Mouse (Mus musculus) kidney, embryonic 14.5 days (tissue): ENCODE data around the gene Amt. TPM values are rescaled to one million over a fixed set of nuclear protein-coding genes. Genes with fewer than 3 reads are reported as not detected.
"Not testable (repeated sequence)": the region's sequence is repeated elsewhere in the genome, so short reads cannot be mapped to it uniquely, and the experiment has no call there.

Experiments
- ATAC-seq: fragments of 200-750 bp; cut with Nextera tagmentation; 2 replicates; pipeline ENCODE4 v1.8.0; 2017; ENCODE audit warnings: moderate number of reproducible peaks, mild to moderate bottlenecking, moderate TSS enrichment, moderate library complexity; ENCODE audit not compliant: low FRiP score, low TSS enrichment
- H3K27ac ChIP-seq: fragments of 300-500 bp; sonication (generic); 2 replicates; pipeline ENCODE4 v1.5.1; 2014; ENCODE audit warnings: low read depth, mild to moderate bottlenecking, low read length, moderate library complexity, mixed read lengths
- H3K27me3 ChIP-seq: fragments of 300-500 bp; sonication (generic); 2 replicates; pipeline ENCODE4 v1.6.1; 2014; ENCODE audit warnings: mild to moderate bottlenecking, low read length; ENCODE audit not compliant: control insufficient read depth, insufficient read depth
- H3K36me3 ChIP-seq: fragments of 300-500 bp; sonication (generic); 2 replicates; pipeline ENCODE4 v1.6.1; 2014; ENCODE audit warnings: low read length, mixed read lengths; ENCODE audit not compliant: control insufficient read depth, insufficient read depth
- H3K4me1 ChIP-seq: fragments of 300-500 bp; sonication (generic); 2 replicates; pipeline ENCODE4 v1.6.1; 2014; ENCODE audit warnings: low read length, mixed read lengths; ENCODE audit not compliant: control insufficient read depth, insufficient read depth
- H3K4me2 ChIP-seq: fragments of 300-500 bp; sonication (generic); replicated peaks from 2 replicates; pipeline ENCODE4 v1.6.1; 2014; ENCODE audit warnings: low read depth, mild to moderate bottlenecking, low read length
- H3K4me3 ChIP-seq: fragments of 300-500 bp; sonication (generic); 2 replicates; pipeline ENCODE4 v1.5.1; 2014; ENCODE audit warnings: mild to moderate bottlenecking, low read length
- H3K9ac ChIP-seq: fragments of 300-500 bp; sonication (generic); 2 replicates; pipeline ENCODE4 v1.6.1; 2014; ENCODE audit warnings: low read depth, mild to moderate bottlenecking, low read length, moderate library complexity
- H3K9me3 ChIP-seq: fragments of 300-500 bp; sonication (generic); 2 replicates; pipeline ENCODE4 v1.6.1; 2016; ENCODE audit warnings: low read length; ENCODE audit not compliant: control insufficient read depth
- WGBS: fragments of 180-500 bp; shearing (Covaris S2); extraction: QIAGEN DNeasy Blood & Tissue Kit; methylation state at CpG from one replicate; pipeline ENCODE4 v1.1.7; 2014; 5-methylcytosine and 5-hydroxymethylcytosine counted together
- polyA plus RNA-seq: library from polyadenylated mRNA; unstranded; fragments of >200 nt; fragmentation: Nextera tagmentation; extraction: Ambion mirVana; gene quantifications from 2 replicates; pipeline ENCODE4 v1.2.1, GENCODE M21; 2014

Amt gene
- polyA plus RNA-seq, 1 experiment from 2014 or later: 35.1 TPM

- H3K4me2 ChIP-seq: no peak overlapping the region
- no peaks in the 10 kb centered on the region for H3K9me3 ChIP-seq
- peaks cover 36% of the 10 kb centered on the region for H3K36me3 ChIP-seq
- H3K9ac ChIP-seq: no peak overlapping the region
- WGBS: 91% methylated on average over 3 of the region's 3 CpGs
- H3K27me3 ChIP-seq: no peaks in the 10 kb centered on the region
- no peak overlapping the region for H3K4me3 ChIP-seq
- H3K4me1 ChIP-seq: no peaks in the 10 kb centered on the region
- no peak for ATAC-seq
- no peak overlapping the region for H3K27ac ChIP-seq
Observed at GRCm38 (mm10) chr9:108317572-108317971, 20.9 kb downstream of the Amt start.

- Histone ChIP-seq H3K27ac (no peak overlapping the region), H3K4me1 (no peaks in the 10 kb centered on the region), H3K4me2 (no peak overlapping the region), H3K36me3 (peaks cover 36% of the 10 kb centered on the region), H3K9ac (no peak overlapping the region), H3K4me3 (no peak overlapping the region), H3K27me3 (no peaks in the 10 kb centered on the region), H3K9me3 (no peaks in the 10 kb centered on the region)
- no peak for ATAC-seq
- WGBS: 86% methylated on average over 2 of the region's 2 CpGs
Observed at GRCm38 (mm10) chr9:108318462-108318861, 21.8 kb downstream of the Amt start.

GRCm38 (mm10) chr9:108322054-108322453, 25.4 kb downstream of the Amt start:
- not testable (repeated sequence) for H3K27me3 ChIP-seq, ATAC-seq, H3K4me3 ChIP-seq, H3K9ac ChIP-seq, H3K27ac ChIP-seq, H3K4me2 ChIP-seq, H3K4me1 ChIP-seq, H3K9me3 ChIP-seq
- H3K36me3 ChIP-seq: peaks cover 23% of the 10 kb centered on the region; the same call in 1 of the 2 replicates
- WGBS: 94% methylated on average over 7 of the region's 7 CpGs

GRCm38 (mm10) chr9:108324784-108325183, 28.1 kb downstream of the Amt start:
- no peak overlapping the region for H3K4me3 ChIP-seq
- H3K4me2 ChIP-seq: no peak overlapping the region
- H3K27ac ChIP-seq: no peak overlapping the region
- no peaks in the 10 kb centered on the region for H3K9me3 ChIP-seq
- no peaks in the 10 kb centered on the region for H3K27me3 ChIP-seq
- WGBS: 87% methylated on average over 1 of the region's 1 CpGs
- H3K4me1 ChIP-seq: no peaks in the 10 kb centered on the region
- ATAC-seq: no peak
- peaks cover 37% of the 10 kb centered on the region for H3K36me3 ChIP-seq
- no peak overlapping the region for H3K9ac ChIP-seq

- 98% methylated on average over 2 of the region's 2 CpGs for WGBS
Observed at GRCm38 (mm10) chr9:108325811-108326210, 29.2 kb downstream of the Amt start.

GRCm38 (mm10) chr9:108337848-108338550, 41.3 kb downstream of the Amt start:
- Histone ChIP-seq H3K4me2 (peak overlapping the region; percentile 55; the same call in 1 of the 2 replicates), H3K27me3 (no peaks in the 10 kb centered on the region), H3K36me3 (peaks cover 33% of the 10 kb centered on the region), H3K9ac (no peak overlapping the region), H3K9me3 (no peaks in the 10 kb centered on the region), H3K4me3 (no peak overlapping the region), H3K27ac (peak overlapping the region; percentile 86), H3K4me1 (peaks cover 18% of the 10 kb centered on the region)
- WGBS: 68% methylated on average over 10 of the region's 10 CpGs
- no peak for ATAC-seq

More at GRCm38 (mm10) chr9:108325811-108326210, 29.2 kb downstream of the Amt start:
- no peak overlapping the region for H3K9ac ChIP-seq
- H3K27ac ChIP-seq: no peak overlapping the region
- H3K27me3 ChIP-seq: no peaks in the 10 kb centered on the region
- H3K9me3 ChIP-seq: no peaks in the 10 kb centered on the region
- no peak overlapping the region for H3K4me2 ChIP-seq
- H3K4me3 ChIP-seq: no peak overlapping the region
- H3K36me3 ChIP-seq: peaks cover 42% of the 10 kb centered on the region
- no peak for ATAC-seq
- no peaks in the 10 kb centered on the region for H3K4me1 ChIP-seq

GRCm38 (mm10) chr9:108338551-108338885, 41.9 kb downstream of the Amt start:
- 22% methylated on average over 6 of the region's 6 CpGs for WGBS
- peak; percentile 2; the same call in 1 of the 2 replicates for ATAC-seq
- Histone ChIP-seq H3K36me3 (peaks cover 28% of the 10 kb centered on the region), H3K27me3 (no peaks in the 10 kb centered on the region), H3K27ac (peak overlapping the region; percentile 86), H3K4me2 (peak overlapping the region; percentile 55), H3K4me3 (peak overlapping the region; percentile 57), H3K9me3 (no peaks in the 10 kb centered on the region), H3K9ac (peak overlapping the region; percentile 79; the same call in 1 of the 2 replicates), H3K4me1 (peaks cover 18% of the 10 kb centered on the region)

GRCm38 (mm10) chr9:108338886-108339781, 42.5 kb downstream of the Amt start, which contains the start of gene Gpx1:
TSS of gene Gpx1 (plus strand) at chr9:108338903.
- Histone ChIP-seq H3K36me3 (peaks cover 23% of the 10 kb centered on the region), H3K4me1 (peaks cover 18% of the 10 kb centered on the region), H3K9ac (peak within 1 kb of the TSS; percentile 79), H3K4me3 (peak within 1 kb of the TSS; percentile 57), H3K27ac (peak within 1 kb of the TSS; percentile 86), H3K9me3 (no peaks in the 10 kb centered on the region), H3K27me3 (no peaks in the 10 kb centered on the region), H3K4me2 (peak within 1 kb of the TSS; percentile 55)
- peak; percentile 98 for ATAC-seq
- under 1% methylated on average over 49 of the region's 49 CpGs for WGBS

GRCm38 (mm10) chr9:108339886-108340257, 43.2 kb downstream of the Amt start:
- ATAC-seq: no peak
- Histone ChIP-seq H3K4me1 (peaks cover 18% of the 10 kb centered on the region), H3K9me3 (no peaks in the 10 kb centered on the region), H3K27ac (peak overlapping the region; percentile 86; the same call in 1 of the 2 replicates), H3K9ac (peak overlapping the region; percentile 79), H3K4me2 (peak overlapping the region; percentile 55), H3K4me3 (peak overlapping the region; percentile 57), H3K27me3 (no peaks in the 10 kb centered on the region), H3K36me3 (peaks cover 16% of the 10 kb centered on the region)
- 8% methylated on average over 20 of the region's 20 CpGs for WGBS
